Mouse (Mus musculus) CH12.LX (cell line): ENCODE data around the gene Jmjd1c. TPM values are rescaled to one million over a fixed set of nuclear protein-coding genes. Genes with fewer than 3 reads are reported as not detected.

Source experiments
- DNase-seq: peaks from one replicate; pipeline ENCODE4 v3.0.0-alpha.2; 2013; ENCODE audit errors: extremely low read depth
- H3K27ac ChIP-seq: 2 replicates; pipeline ENCODE4 v1.5.1; 2012; ENCODE audit warnings: low read depth, mild to moderate bottlenecking, control low read depth, moderate library complexity; ENCODE audit not compliant: insufficient read depth
- H3K27me3 ChIP-seq: replicated peaks from 2 replicates; pipeline ENCODE3; 2012; ENCODE audit warnings: inconsistent platforms
- H3K36me3 ChIP-seq, 2 experiments: replicated peaks in 1 of 2; 2 replicates each; pipeline versions ENCODE3 to v1.6.1; 2012; ENCODE audit warnings: inconsistent platforms in 1 of 2, low read length in 1 of 2, mild to moderate bottlenecking in 1 of 2, mixed read lengths in 1 of 2, moderate library complexity in 1 of 2; ENCODE audit not compliant: control insufficient read depth in 1 of 2, insufficient read depth in 1 of 2
- H3K4me1 ChIP-seq, 2 experiments: 2 replicates each; pipeline ENCODE4 v1.6.1; 2012; ENCODE audit warnings: inconsistent platforms in 1 of 2, moderate library complexity in 1 of 2; ENCODE audit not compliant: insufficient read depth in 2 of 2, control insufficient read depth in 1 of 2
- H3K4me2 ChIP-seq: 2 replicates; pipeline ENCODE4 v1.6.1; 2012; ENCODE audit warnings: low read depth, mild to moderate bottlenecking, control low read depth; ENCODE audit not compliant: poor library complexity, insufficient read depth, severe bottlenecking
- H3K4me3 ChIP-seq, 3 experiments: fragments of 150-350 bp in 1 of 3; sonication (generic) in 1 of 3; replicated peaks in 1 of 3; 2 replicates each; pipeline versions ENCODE3 to v1.5.1; 2011 to 2012; ENCODE audit warnings: low read depth in 2 of 3, low read length in 2 of 3, mild to moderate bottlenecking in 2 of 3, moderate library complexity in 2 of 3, control low read depth in 1 of 3, improper control_type of control experiment in 1 of 3, inconsistent platforms in 1 of 3, mixed read lengths in 1 of 3; ENCODE audit not compliant: poor library complexity in 1 of 3
- H3K79me2 ChIP-seq: replicated peaks from 2 replicates; pipeline ENCODE4 v1.6.1; 2012; ENCODE audit warnings: mild to moderate bottlenecking, moderate library complexity; ENCODE audit not compliant: control insufficient read depth, poor library complexity, insufficient read depth, severe bottlenecking; ENCODE audit errors: extremely low read depth
- H3K9ac ChIP-seq: 2 replicates; pipeline ENCODE4 v1.6.1; 2012; ENCODE audit warnings: low read depth, mild to moderate bottlenecking, control low read depth, moderate library complexity; ENCODE audit not compliant: insufficient read depth
- H3K9me3 ChIP-seq: replicated peaks from 2 replicates; pipeline ENCODE3; 2012; ENCODE audit warnings: low read length, inconsistent platforms, mixed read lengths
- CHD1 ChIP-seq: IDR thresholded peaks from 2 replicates; pipeline ENCODE4 v1.6.1; 2012; ENCODE audit warnings: low read depth, low read length, improper control_type of control experiment, inconsistent platforms
- CHD2 ChIP-seq: IDR thresholded peaks from 2 replicates; pipeline ENCODE4 v1.6.1; 2011; ENCODE audit warnings: low read length, improper control_type of control experiment
- ELF1 ChIP-seq: IDR thresholded peaks from 2 replicates; pipeline ENCODE4 v1.6.1; 2014; ENCODE audit warnings: low read depth, mild to moderate bottlenecking, inconsistent platforms, low read length, improper control_type of control experiment
- ETS1 ChIP-seq: conservative IDR thresholded peaks from 2 replicates; pipeline ENCODE4 v1.6.1; 2012; ENCODE audit warnings: low read depth, mild to moderate bottlenecking, inconsistent platforms, low read length, improper control_type of control experiment, moderate library complexity
- GABPA ChIP-seq: IDR thresholded peaks from 2 replicates; pipeline ENCODE4 v1.6.1; 2012; ENCODE audit warnings: low read depth, low read length, improper control_type of control experiment, inconsistent platforms; ENCODE audit not compliant: insufficient replicate concordance
- HCFC1 ChIP-seq: IDR thresholded peaks from 2 replicates; pipeline ENCODE4 v1.6.1; 2012; ENCODE audit warnings: low read depth, mild to moderate bottlenecking, inconsistent platforms, low read length, improper control_type of control experiment
- JUN ChIP-seq: IDR thresholded peaks from 2 replicates; pipeline ENCODE4 v1.6.1; 2011; ENCODE audit warnings: low read depth, mild to moderate bottlenecking, low read length, improper control_type of control experiment, moderate library complexity; ENCODE audit not compliant: insufficient read depth
- JUND ChIP-seq: conservative IDR thresholded peaks from 2 replicates; pipeline ENCODE4 v1.6.1; 2011; ENCODE audit warnings: low read depth, low read length, improper control_type of control experiment
- NELFE ChIP-seq: IDR thresholded peaks from 2 replicates; pipeline ENCODE4 v1.6.1; 2011; ENCODE audit warnings: low read depth, low read length, improper control_type of control experiment
- NRF1 ChIP-seq: IDR thresholded peaks from 2 replicates; pipeline ENCODE4 v1.6.1; 2014; ENCODE audit warnings: low read depth, mild to moderate bottlenecking, inconsistent platforms, low read length, improper control_type of control experiment, moderate library complexity
- SIN3A ChIP-seq: IDR thresholded peaks from 2 replicates; pipeline ENCODE4 v1.6.1; 2012; ENCODE audit warnings: low read length, improper control_type of control experiment, inconsistent platforms
- TBP ChIP-seq: conservative IDR thresholded peaks from 2 replicates; pipeline ENCODE4 v1.6.1; 2011; ENCODE audit warnings: low read depth, low read length, improper control_type of control experiment
- UBTF ChIP-seq: IDR thresholded peaks from 2 replicates; pipeline ENCODE4 v1.6.1; 2012; ENCODE audit warnings: low read depth, mild to moderate bottlenecking, inconsistent platforms, low read length, improper control_type of control experiment, moderate library complexity
- USF2 ChIP-seq: conservative IDR thresholded peaks from 2 replicates; pipeline ENCODE4 v1.6.1; 2011; ENCODE audit warnings: low read depth, low read length, improper control_type of control experiment
- ZKSCAN1 ChIP-seq: IDR thresholded peaks from 2 replicates; pipeline ENCODE4 v1.6.1; 2012; ENCODE audit warnings: low read depth, inconsistent platforms, low read length, improper control_type of control experiment, borderline replicate concordance
- ZMIZ1 ChIP-seq: IDR thresholded peaks from 2 replicates; pipeline ENCODE4 v1.6.1; 2012; ENCODE audit warnings: low read depth, mild to moderate bottlenecking, inconsistent platforms, low read length, improper control_type of control experiment
- dilution Hi-C: fragments of 300-500 bp; cut with MboI; formaldehyde crosslinking; loops from 2 replicates; pipeline ENCODE4 v1.14.3; 2020; ENCODE audit warnings: low sequenced_read_pairs; ENCODE audit not compliant: extremely low pct_unique_long_range_greater_than_20kb, extremely low pct_ligation_motif_present
- in situ Hi-C: fragments of 300-500 bp; cut with MboI; formaldehyde crosslinking; loops from 3 replicates; pipeline ENCODE4 v1.14.3; 2019; ENCODE audit warnings: low sequenced_read_pairs, low pct_ligation_motif_present, low pct_unique_long_range_greater_than_20kb, mixed read lengths
- polyA plus RNA-seq: library from polyadenylated mRNA; unstranded; fragments of >175 nt; gene quantifications from 2 replicates; pipeline ENCODE4 v1.2.1, GENCODE M21; 2012; ENCODE audit warnings: low read depth; ENCODE audit not compliant: insufficient read length
- total RNA-seq, 2 experiments: library from RNA; depleted of rRNA; stranded (reverse); fragments of 300-350 nt in 1 of 2; fragments of >200 nt in 1 of 2; gene quantifications; 2 replicates each; pipeline ENCODE4 v1.2.3; 2012 to 2014

The Jmjd1c gene
- total and polyA plus RNA-seq, 3 experiments: 41.2 to 50.1 (median 41.6) TPM

- no peak overlapping the region for H3K4me3 ChIP-seq
- no peak for DNase-seq
- H3K27ac ChIP-seq: no peak overlapping the region
- H3K4me1 ChIP-seq: peaks cover 0 to 28% of the 10 kb centered on the region in 2 experiments; a peak in 2 of 4 replicates
- no peaks in the 10 kb centered on the region for H3K27me3 ChIP-seq
- in situ Hi-C loops: no loop called here
- dilution Hi-C loops: no loop called here
- no peak overlapping the region for H3K9ac ChIP-seq
- no peaks in the 10 kb centered on the region for H3K9me3 ChIP-seq
- TF ChIP-seq SIN3A (no peak), GABPA (no peak), TBP (no peak), NELFE (no peak), JUN (no peak), JUND (no peak), ZMIZ1 (no peak), ZKSCAN1 (no peak), ETS1 (no peak)
- no peak overlapping the region for H3K4me2 ChIP-seq
- H3K36me3 ChIP-seq: peaks cover 65 to 88% of the 10 kb centered on the region in 2 experiments
- H3K79me2 ChIP-seq: peaks cover 55% of the 10 kb centered on the region
Observed at GRCm38 (mm10) chr10:67226109-67226508, 130.2 kb downstream of the Jmjd1c start.

DNA sequence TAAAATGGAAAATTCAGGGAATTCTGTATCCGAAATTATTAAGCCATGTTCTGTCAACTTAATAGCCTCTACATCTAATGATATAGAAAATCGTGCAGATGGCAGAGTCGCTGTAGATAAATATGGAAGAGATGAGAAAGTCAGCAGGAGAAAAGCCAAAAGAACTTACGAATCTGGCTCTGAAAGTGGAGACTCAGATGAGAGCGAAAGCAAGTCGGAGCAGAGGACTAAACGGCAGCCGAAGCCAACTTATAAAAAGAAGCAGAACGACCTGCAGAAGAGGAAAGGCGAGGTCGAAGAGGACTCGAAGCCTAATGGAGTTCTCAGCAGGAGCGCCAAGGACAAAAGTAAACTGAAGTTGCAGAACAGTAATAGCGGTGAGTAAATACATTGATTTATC is 130.6 kb downstream of the Jmjd1c start:
- Histone ChIP-seq H3K79me2 (peaks cover 54% of the 10 kb centered on the region), H3K27me3 (no peaks in the 10 kb centered on the region), H3K4me3 (no peak overlapping the region), H3K9ac (no peak overlapping the region), H3K4me1 (peaks cover 0 to 23% of the 10 kb centered on the region in 2 experiments; a peak in 2 of 4 replicates), H3K36me3 (peaks cover 64 to 88% of the 10 kb centered on the region in 2 experiments), H3K4me2 (no peak overlapping the region), H3K27ac (no peak overlapping the region), H3K9me3 (no peaks in the 10 kb centered on the region)
- TF ChIP-seq HCFC1 (no peak), CHD1 (no peak), NRF1 (no peak), UBTF (no peak), ZMIZ1 (no peak), SIN3A (no peak), USF2 (no peak), CHD2 (no peak), ZKSCAN1 (no peak), ELF1 (no peak)
- dilution Hi-C loops: no loop called here
- in situ Hi-C loops: no loop called here
- no peak for DNase-seq
